Mouse (Mus musculus) CH12.LX (cell line): Measurements from ENCODE around the gene D130043K22Rik. TPM values are rescaled to one million over a fixed set of nuclear protein-coding genes. Genes with fewer than 3 reads are reported as not detected.

Source experiments
- DNase-seq: peaks from one replicate; pipeline ENCODE4 v3.0.0-alpha.2; 2013; ENCODE audit errors: extremely low read depth
- H3K27ac ChIP-seq: 2 replicates; pipeline ENCODE4 v1.5.1; 2012; ENCODE audit warnings: low read depth, mild to moderate bottlenecking, control low read depth, moderate library complexity; ENCODE audit not compliant: insufficient read depth
- H3K27me3 ChIP-seq: replicated peaks from 2 replicates; pipeline ENCODE3; 2012; ENCODE audit warnings: inconsistent platforms
- H3K36me3 ChIP-seq, 2 experiments: replicated peaks in 1 of 2; 2 replicates each; pipeline versions ENCODE3 to v1.6.1; 2012; ENCODE audit warnings: inconsistent platforms in 1 of 2, low read length in 1 of 2, mild to moderate bottlenecking in 1 of 2, mixed read lengths in 1 of 2, moderate library complexity in 1 of 2; ENCODE audit not compliant: control insufficient read depth in 1 of 2, insufficient read depth in 1 of 2
- H3K4me1 ChIP-seq, 2 experiments: 2 replicates each; pipeline ENCODE4 v1.6.1; 2012; ENCODE audit warnings: inconsistent platforms in 1 of 2, moderate library complexity in 1 of 2; ENCODE audit not compliant: insufficient read depth in 2 of 2, control insufficient read depth in 1 of 2
- H3K4me2 ChIP-seq: 2 replicates; pipeline ENCODE4 v1.6.1; 2012; ENCODE audit warnings: low read depth, mild to moderate bottlenecking, control low read depth; ENCODE audit not compliant: poor library complexity, insufficient read depth, severe bottlenecking
- H3K4me3 ChIP-seq, 3 experiments: fragments of 150-350 bp in 1 of 3; sonication (generic) in 1 of 3; replicated peaks in 1 of 3; 2 replicates each; pipeline versions ENCODE3 to v1.5.1; 2011 to 2012; ENCODE audit warnings: low read depth in 2 of 3, low read length in 2 of 3, mild to moderate bottlenecking in 2 of 3, moderate library complexity in 2 of 3, control low read depth in 1 of 3, improper control_type of control experiment in 1 of 3, inconsistent platforms in 1 of 3, mixed read lengths in 1 of 3; ENCODE audit not compliant: poor library complexity in 1 of 3
- H3K79me2 ChIP-seq: replicated peaks from 2 replicates; pipeline ENCODE4 v1.6.1; 2012; ENCODE audit warnings: mild to moderate bottlenecking, moderate library complexity; ENCODE audit not compliant: control insufficient read depth, poor library complexity, insufficient read depth, severe bottlenecking; ENCODE audit errors: extremely low read depth
- H3K9ac ChIP-seq: 2 replicates; pipeline ENCODE4 v1.6.1; 2012; ENCODE audit warnings: low read depth, mild to moderate bottlenecking, control low read depth, moderate library complexity; ENCODE audit not compliant: insufficient read depth
- H3K9me3 ChIP-seq: replicated peaks from 2 replicates; pipeline ENCODE3; 2012; ENCODE audit warnings: low read length, inconsistent platforms, mixed read lengths
- CHD1 ChIP-seq: IDR thresholded peaks from 2 replicates; pipeline ENCODE4 v1.6.1; 2012; ENCODE audit warnings: low read depth, low read length, improper control_type of control experiment, inconsistent platforms
- CHD2 ChIP-seq: IDR thresholded peaks from 2 replicates; pipeline ENCODE4 v1.6.1; 2011; ENCODE audit warnings: low read length, improper control_type of control experiment
- E2F4 ChIP-seq: IDR thresholded peaks from 2 replicates; pipeline ENCODE4 v1.6.1; 2011; ENCODE audit warnings: low read depth, low read length, improper control_type of control experiment; ENCODE audit not compliant: insufficient replicate concordance
- ELF1 ChIP-seq: IDR thresholded peaks from 2 replicates; pipeline ENCODE4 v1.6.1; 2014; ENCODE audit warnings: low read depth, mild to moderate bottlenecking, inconsistent platforms, low read length, improper control_type of control experiment
- HCFC1 ChIP-seq: IDR thresholded peaks from 2 replicates; pipeline ENCODE4 v1.6.1; 2012; ENCODE audit warnings: low read depth, mild to moderate bottlenecking, inconsistent platforms, low read length, improper control_type of control experiment
- JUND ChIP-seq: conservative IDR thresholded peaks from 2 replicates; pipeline ENCODE4 v1.6.1; 2011; ENCODE audit warnings: low read depth, low read length, improper control_type of control experiment
- KAT2A ChIP-seq: IDR thresholded peaks from 2 replicates; pipeline ENCODE4 v1.6.1; 2012; ENCODE audit warnings: low read length, improper control_type of control experiment, inconsistent platforms; ENCODE audit not compliant: insufficient replicate concordance
- MAFK ChIP-seq: IDR thresholded peaks from 2 replicates; pipeline ENCODE4 v1.6.1; 2011; ENCODE audit warnings: low read length, improper control_type of control experiment; ENCODE audit not compliant: insufficient replicate concordance
- MAZ ChIP-seq: IDR thresholded peaks from 2 replicates; pipeline ENCODE4 v1.6.1; 2012; ENCODE audit warnings: low read depth, mild to moderate bottlenecking, inconsistent platforms, low read length, improper control_type of control experiment, moderate library complexity
- NELFE ChIP-seq: IDR thresholded peaks from 2 replicates; pipeline ENCODE4 v1.6.1; 2011; ENCODE audit warnings: low read depth, low read length, improper control_type of control experiment
- PAX5 ChIP-seq: IDR thresholded peaks from 2 replicates; pipeline ENCODE4 v1.6.1; 2012; ENCODE audit warnings: low read length, inconsistent platforms, mixed read lengths
- POLR2A ChIP-seq: IDR thresholded peaks from 2 replicates; pipeline ENCODE4 v1.6.1; 2011; ENCODE audit warnings: low read depth, mild to moderate bottlenecking, improper control_type of control experiment, low read length
- POLR2AphosphoS2 ChIP-seq: IDR thresholded peaks from 2 replicates; pipeline ENCODE4 v1.6.1; 2011; ENCODE audit warnings: low read depth, low read length, improper control_type of control experiment
- SMC3 ChIP-seq: IDR thresholded peaks from 2 replicates; pipeline ENCODE4 v1.6.1; 2011; ENCODE audit warnings: low read depth, low read length, improper control_type of control experiment
- TBP ChIP-seq: conservative IDR thresholded peaks from 2 replicates; pipeline ENCODE4 v1.6.1; 2011; ENCODE audit warnings: low read depth, low read length, improper control_type of control experiment
- UBTF ChIP-seq: IDR thresholded peaks from 2 replicates; pipeline ENCODE4 v1.6.1; 2012; ENCODE audit warnings: low read depth, mild to moderate bottlenecking, inconsistent platforms, low read length, improper control_type of control experiment, moderate library complexity
- USF2 ChIP-seq: conservative IDR thresholded peaks from 2 replicates; pipeline ENCODE4 v1.6.1; 2011; ENCODE audit warnings: low read depth, low read length, improper control_type of control experiment
- ZC3H11A ChIP-seq: IDR thresholded peaks from 2 replicates; pipeline ENCODE4 v1.6.1; 2012; ENCODE audit warnings: low read depth, mild to moderate bottlenecking, inconsistent platforms, low read length, improper control_type of control experiment
- ZKSCAN1 ChIP-seq: IDR thresholded peaks from 2 replicates; pipeline ENCODE4 v1.6.1; 2012; ENCODE audit warnings: low read depth, inconsistent platforms, low read length, improper control_type of control experiment, borderline replicate concordance
- ZMIZ1 ChIP-seq: IDR thresholded peaks from 2 replicates; pipeline ENCODE4 v1.6.1; 2012; ENCODE audit warnings: low read depth, mild to moderate bottlenecking, inconsistent platforms, low read length, improper control_type of control experiment
- dilution Hi-C: fragments of 300-500 bp; cut with MboI; formaldehyde crosslinking; loops from 2 replicates; pipeline ENCODE4 v1.14.3; 2020; ENCODE audit warnings: low sequenced_read_pairs; ENCODE audit not compliant: extremely low pct_unique_long_range_greater_than_20kb, extremely low pct_ligation_motif_present
- in situ Hi-C: fragments of 300-500 bp; cut with MboI; formaldehyde crosslinking; loops from 3 replicates; pipeline ENCODE4 v1.14.3; 2019; ENCODE audit warnings: low sequenced_read_pairs, low pct_ligation_motif_present, low pct_unique_long_range_greater_than_20kb, mixed read lengths
- polyA plus RNA-seq: library from polyadenylated mRNA; unstranded; fragments of >175 nt; gene quantifications from 2 replicates; pipeline ENCODE4 v1.2.1, GENCODE M21; 2012; ENCODE audit warnings: low read depth; ENCODE audit not compliant: insufficient read length
- total RNA-seq, 2 experiments: library from RNA; depleted of rRNA; stranded (reverse); fragments of 300-350 nt in 1 of 2; fragments of >200 nt in 1 of 2; gene quantifications; 2 replicates each; pipeline ENCODE4 v1.2.3; 2012 to 2014

Gene D130043K22Rik
- total and polyA plus RNA-seq, 3 experiments: 0.04 to 0.25 (median 0.05) TPM

DNA sequence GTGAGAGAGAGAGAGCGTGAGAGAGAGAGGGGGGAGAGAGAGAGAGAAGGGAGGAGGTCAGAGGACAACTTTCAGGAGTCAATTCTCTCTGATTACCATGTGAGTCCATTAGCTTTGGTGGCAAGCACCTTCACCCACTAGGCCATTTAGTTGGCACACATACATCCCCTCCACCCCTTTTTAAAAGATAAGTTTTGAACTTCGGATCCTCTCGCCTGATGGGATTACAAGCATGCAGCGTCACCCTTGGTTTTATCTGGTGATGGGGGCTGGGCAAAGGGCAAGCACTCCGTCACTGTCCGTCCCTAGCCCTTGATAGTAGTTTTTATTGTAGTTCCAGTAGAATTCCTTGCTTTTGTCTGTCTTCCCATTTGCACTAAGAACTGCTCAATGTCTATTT lies 35.3 kb downstream of the D130043K22Rik start:
- dilution Hi-C loops: no loop called here

DNA sequence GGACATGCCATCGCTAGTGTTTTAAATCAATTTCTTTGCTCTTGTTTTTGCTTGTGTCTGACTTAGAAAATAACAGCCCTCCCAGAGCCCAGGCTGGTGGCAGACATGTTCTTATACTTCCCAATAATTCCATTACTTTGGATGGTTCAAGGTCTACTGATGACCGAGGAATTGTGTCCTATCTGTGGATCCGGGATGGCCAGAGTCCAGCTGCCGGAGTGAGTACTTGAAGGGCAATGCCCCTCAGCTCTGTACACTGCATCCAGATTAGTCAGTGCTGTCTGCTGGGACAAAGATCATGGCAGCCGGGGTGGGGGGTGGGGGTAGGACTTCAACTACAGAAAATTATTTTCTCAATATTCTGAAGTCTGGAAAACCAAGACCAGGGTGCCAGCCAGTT lies 35.8 kb downstream of the D130043K22Rik start:
- Histone ChIP-seq H3K4me1 (peaks cover 0 to 2% of the 10 kb centered on the region in 2 experiments; a peak in 1 of 4 replicates), H3K36me3 (no peaks in the 10 kb centered on the region), H3K4me2 (no peak overlapping the region), H3K27me3 (no peaks in the 10 kb centered on the region), H3K79me2 (no peaks in the 10 kb centered on the region), H3K9ac (no peak overlapping the region), H3K4me3 (no peak overlapping the region), H3K9me3 (peaks cover 12% of the 10 kb centered on the region), H3K27ac (no peak overlapping the region)
- TF ChIP-seq E2F4 (no peak), TBP (no peak), ZMIZ1 (no peak), MAFK (no peak), HCFC1 (no peak), JUND (no peak), UBTF (no peak), POLR2AphosphoS2 (no peak)
- dilution Hi-C loops: no loop called here
- in situ Hi-C loops: no loop called here
- no peak for DNase-seq

More for the DNA sequence above, 35.3 kb downstream of the D130043K22Rik start:
- Histone ChIP-seq H3K4me3 (no peak overlapping the region), H3K27ac (no peak overlapping the region), H3K4me1 (peaks cover 0 to 2% of the 10 kb centered on the region in 2 experiments; a peak in 1 of 4 replicates), H3K9ac (no peak overlapping the region), H3K4me2 (no peak overlapping the region), H3K9me3 (peaks cover 12% of the 10 kb centered on the region), H3K36me3 (no peaks in the 10 kb centered on the region), H3K27me3 (no peaks in the 10 kb centered on the region), H3K79me2 (no peaks in the 10 kb centered on the region)
- no peak for TF ChIP-seq SMC3
- no peak for TF ChIP-seq ELF1
- TF ChIP-seq UBTF: no peak
- TF ChIP-seq KAT2A: no peak
- TF ChIP-seq USF2: no peak
- TF ChIP-seq ZMIZ1: no peak
- no peak for TF ChIP-seq ZKSCAN1
- no peak for TF ChIP-seq ZC3H11A
- TF ChIP-seq MAZ: no peak
- TF ChIP-seq POLR2A: no peak
- no peak for TF ChIP-seq E2F4
- TF ChIP-seq NELFE: no peak
- TF ChIP-seq CHD1: no peak
- TF ChIP-seq PAX5: no peak
- TF ChIP-seq CHD2: no peak
- no peak for DNase-seq
- in situ Hi-C loops: no loop called here
